In genomic region chr4:139926161-139926561, GRCm38 (mm10) we compare ENCODE assay signal across 9 mouse cellular contexts. TPM values are rescaled to one million over a fixed set of nuclear protein-coding genes. Genes with fewer than 3 reads are reported as not detected.
DNase-seq lines count a peak whose midpoint lies in the region; ATAC-seq lines count a peak whose summit lies in the region.
"Had no signal": no experiment of that assay in that cellular context is flagged by ENCODE, and none has a peak within 500 bp of the region (broad histone marks: within the 10 kb centered on the region; RNA-seq: fewer than 3 reads in every experiment).

No protein-coding gene starts in this region.

- peak overlapping the region; percentile 53 for H3K4me2 ChIP-seq in lung, embryonic 16.5 days (ENCODE audit: low read depth, low read length)
- peak overlapping the region; percentile 56 for H3K4me2 ChIP-seq in hindbrain, embryonic 12.5 days (replicated peaks)
- peak overlapping the region; percentile 38; the same call in 1 of the 2 replicates for H3K4me2 ChIP-seq in limb, embryonic 15.5 days
- H3K4me2 ChIP-seq: liver, embryonic 13.5 days had no signal

- H3K27ac ChIP-seq in lung, embryonic 16.5 days (ENCODE audit: low read length): no peak overlapping the region
- H3K27ac ChIP-seq in hindbrain, embryonic 12.5 days: peak overlapping the region; percentile 25; the same call in 1 of the 2 replicates
- no peak overlapping the region for H3K27ac ChIP-seq in limb, embryonic 15.5 days
- H3K27ac ChIP-seq: liver, embryonic 13.5 days had no signal

- H3K36me3 ChIP-seq in lung, embryonic 16.5 days (ENCODE audit: control insufficient read depth, insufficient read depth, low read length): no peaks in the 10 kb centered on the region
- H3K36me3 ChIP-seq in hindbrain, embryonic 12.5 days: no peaks in the 10 kb centered on the region
- H3K36me3 ChIP-seq in limb, embryonic 15.5 days: no peaks in the 10 kb centered on the region
- H3K36me3 ChIP-seq: liver, embryonic 13.5 days had no signal

- 0 out of 2 replicates have a peak, but pooled peaks cover 2% of the 10 kb centered on the region for H3K9me3 ChIP-seq in lung, embryonic 16.5 days (ENCODE audit: control insufficient read depth, low read length)
- H3K9me3 ChIP-seq in hindbrain, embryonic 12.5 days (replicated peaks): no peaks in the 10 kb centered on the region
- H3K9me3 ChIP-seq in limb, embryonic 15.5 days: no peaks in the 10 kb centered on the region; the same call in 1 of the 2 replicates
- H3K9me3 ChIP-seq: liver, embryonic 13.5 days had no signal

- no peak overlapping the region for H3K4me3 ChIP-seq in lung, embryonic 16.5 days (ENCODE audit: low read length)
- H3K4me3 ChIP-seq in hindbrain, embryonic 12.5 days: peak overlapping the region; percentile 26
- 0 out of 2 replicates have a peak overlapping the region, but pooled peaks have one; percentile 17 for H3K4me3 ChIP-seq in limb, embryonic 15.5 days
- H3K4me3 ChIP-seq: liver, embryonic 13.5 days had no signal

- peaks cover 10% of the 10 kb centered on the region for H3K27me3 ChIP-seq in lung, embryonic 16.5 days (ENCODE audit: control insufficient read depth, insufficient read depth, low read depth, low read length)
- peaks cover 23% of the 10 kb centered on the region for H3K27me3 ChIP-seq in hindbrain, embryonic 12.5 days
- peaks cover 51% of the 10 kb centered on the region for H3K27me3 ChIP-seq in limb, embryonic 15.5 days

- WGBS in lung, embryonic 16.5 days: 5% methylated on average over 11 of the region's 11 CpGs
- WGBS in hindbrain, embryonic 12.5 days: 6% methylated on average over 11 of the region's 11 CpGs
- WGBS in limb, embryonic 15.5 days: 8% methylated on average over 11 of the region's 11 CpGs

- no peak overlapping the region for H3K9ac ChIP-seq in lung, embryonic 16.5 days (ENCODE audit: low read length)
- no peak overlapping the region for H3K9ac ChIP-seq in hindbrain, embryonic 12.5 days
- H3K9ac ChIP-seq in limb, embryonic 15.5 days: no peak overlapping the region
- H3K9ac ChIP-seq: liver, embryonic 13.5 days had no signal

- no peak for ATAC-seq in lung, embryonic 16.5 days (ENCODE audit: low read depth)
- no peak for ATAC-seq in hindbrain, embryonic 12.5 days (ENCODE audit: low FRiP score)
- ATAC-seq in limb, embryonic 15.5 days (ENCODE audit: insufficient number of reproducible peaks, low FRiP score, low TSS enrichment, low read depth): no peak

- no peak for DNase-seq in lung, postnatal 10 days
- peak; percentile 89 for DNase-seq in telencephalon, adult 2 months (ENCODE audit: low read depth, low spot score)
- no peak for DNase-seq in cerebellum, adult 9-10 months
- no peak for DNase-seq in cerebellum, postnatal 4 days (ENCODE audit: low spot score in 2 of 2)
- no peak for DNase-seq in heart, postnatal 4 days
- DNase-seq: liver, embryonic 13.5 days had no signal

- H3K4me1 ChIP-seq in lung, embryonic 16.5 days (replicated peaks; ENCODE audit: control insufficient read depth, insufficient read depth, low read length): no peaks in the 10 kb centered on the region; the same call in 1 of the 2 replicates
- H3K4me1 ChIP-seq in hindbrain, embryonic 12.5 days: peaks cover 25% of the 10 kb centered on the region
- H3K4me1 ChIP-seq in limb, embryonic 15.5 days: peaks cover 14% of the 10 kb centered on the region
- H3K4me1 ChIP-seq: liver, embryonic 13.5 days had no signal

RNA-seq across cellular contexts. Expression of gene Klhdc7a, which starts 41.7 kb away (rescaled TPM):
- 1.1 and 1.2 TPM in 2 replicates for polyA plus RNA-seq in lung, embryonic 16.5 days (2015; fragmentation: Nextera tagmentation; extraction: Ambion mirVana)
- 0.38 and 0.59 TPM in 2 replicates for polyA plus RNA-seq in hindbrain, embryonic 12.5 days (2016; fragmentation: Nextera tagmentation; extraction: Ambion mirVana)
- 0.09 TPM in 2 replicates for polyA plus RNA-seq in limb, embryonic 15.5 days (2015; fragmentation: Nextera tagmentation; extraction: Ambion mirVana)
- under 1 TPM; 0.45 to 0.97 TPM for total RNA-seq in heart, postnatal 4 days (2021)
